Mouse (Mus musculus): Measurements from ENCODE around the gene Hmces. TPM values are rescaled to one million over a fixed set of nuclear protein-coding genes. Genes with fewer than 3 reads are reported as not detected.

The Hmces gene
- polyA plus RNA-seq, 1 experiment from 2014 or later: 81.9 TPM

Small RNA genes within 50 kb of the gene (microRNA-seq; reads per million reads assigned to microRNA genes)
- 2.1 reads per million for gene Gm47286

Other genes with a start within 250 kb of the Hmces start
- gene Aplf, start 241.7 kb upstream of the Hmces start, polyA plus RNA-seq (2016; fragmentation: Nextera tagmentation; extraction: Ambion mirVana): 12.6 and 12.7 TPM in 2 replicates
- 0.08 and 0.18 TPM in 2 replicates for gene Efcc1, start 183.1 kb upstream of the Hmces start, polyA plus RNA-seq (2016; fragmentation: Nextera tagmentation; extraction: Ambion mirVana)
- 1.6 and 2.1 TPM in 2 replicates for gene Gp9, start 135.9 kb upstream of the Hmces start, polyA plus RNA-seq (2016; fragmentation: Nextera tagmentation; extraction: Ambion mirVana)
- 5.3 and 7.6 TPM in 2 replicates for gene Rab43, start 101.8 kb upstream of the Hmces start, polyA plus RNA-seq (2016; fragmentation: Nextera tagmentation; extraction: Ambion mirVana)
- gene Gm45140, start 78.1 kb upstream of the Hmces start, polyA plus RNA-seq (2016; fragmentation: Nextera tagmentation; extraction: Ambion mirVana): 2.7 and 3.6 TPM in 2 replicates
- 68.8 and 74.0 TPM in 2 replicates for gene Isy1, start 75.1 kb upstream of the Hmces start, polyA plus RNA-seq (2016; fragmentation: Nextera tagmentation; extraction: Ambion mirVana)
- gene Cnbp, start 62.8 kb upstream of the Hmces start, polyA plus RNA-seq (2016; fragmentation: Nextera tagmentation; extraction: Ambion mirVana): 1,415 and 1,701 TPM in 2 replicates
- 153 and 174 TPM in 2 replicates for gene Copg1, start 26.1 kb upstream of the Hmces start, polyA plus RNA-seq (2016; fragmentation: Nextera tagmentation; extraction: Ambion mirVana)
- gene H1fx, start 67.7 kb downstream of the Hmces start, polyA plus RNA-seq (2016; fragmentation: Nextera tagmentation; extraction: Ambion mirVana): 40.2 and 46.3 TPM in 2 replicates
- gene Rab7, start 131.3 kb downstream of the Hmces start, polyA plus RNA-seq (2016; fragmentation: Nextera tagmentation; extraction: Ambion mirVana): 206 and 208 TPM in 2 replicates
- gene Rpn1, start 170.5 kb downstream of the Hmces start, polyA plus RNA-seq (2016; fragmentation: Nextera tagmentation; extraction: Ambion mirVana): 324 and 340 TPM in 2 replicates